Mouse (Mus musculus) bone marrow, adult 2 months (tissue): Measurements from ENCODE around the gene Hcfc1. TPM values are rescaled to one million over a fixed set of nuclear protein-coding genes. Genes with fewer than 3 reads are reported as not detected.

Source experiments
- H3K27ac ChIP-seq: fragments of 200-500 bp; 2 replicates; pipeline ENCODE4 v1.5.1; 2012; ENCODE audit warnings: low read depth, mild to moderate bottlenecking, control low read depth, inconsistent platforms, low read length; ENCODE audit not compliant: control insufficient read depth, poor library complexity, insufficient read depth
- H3K4me1 ChIP-seq: fragments of 200-500 bp; 2 replicates; pipeline ENCODE4 v1.6.1; 2011; ENCODE audit warnings: low read length; ENCODE audit not compliant: control insufficient read depth, insufficient read depth
- H3K4me3 ChIP-seq: fragments of 200-500 bp; replicated peaks from 2 replicates; pipeline ENCODE3; 2011; ENCODE audit warnings: mild to moderate bottlenecking, low read depth, low read length, control low read depth; ENCODE audit not compliant: control insufficient read depth
- CTCF ChIP-seq: fragments of 200-500 bp; IDR thresholded peaks from 2 replicates; pipeline ENCODE4 v1.5.1; 2011; ENCODE audit warnings: low read length, control low read depth; ENCODE audit not compliant: control insufficient read depth, insufficient read depth
- POLR2A ChIP-seq: fragments of 200-500 bp; IDR thresholded peaks from 2 replicates; pipeline ENCODE4 v1.6.1; 2011; ENCODE audit warnings: low read depth, mild to moderate bottlenecking, control low read depth, low read length, borderline replicate concordance; ENCODE audit not compliant: control insufficient read depth
- WGBS: fragments of 180-500 bp; shearing (Covaris S2); methylation state at CpG from one replicate; pipeline ENCODE4 v1.1.7; 2018; 5-methylcytosine and 5-hydroxymethylcytosine counted together
- polyA plus RNA-seq: library from polyadenylated mRNA; stranded (reverse); fragments of >200 nt; gene quantifications from 2 replicates; pipeline ENCODE4 v1.2.4, GENCODE M21; 2011; ENCODE audit warnings: low replicate concordance; ENCODE audit not compliant: missing spikeins, insufficient read depth, insufficient read length

The Hcfc1 gene
- polyA plus RNA-seq, 1 experiment, result 58.8 TPM

GRCm38 (mm10) chrX:73911156-73911555 is 55.0 kb downstream of the Hcfc1 start:
- peak overlapping the region; percentile 80 for H3K4me3 ChIP-seq
- no peaks in the 10 kb centered on the region; the same call in 1 of the 2 replicates for H3K4me1 ChIP-seq
- peak; percentile 91; the same call in 1 of the 2 replicates for TF ChIP-seq POLR2A
- TF ChIP-seq CTCF, result no peak
- 11% methylated on average over 21 of the region's 26 CpGs for WGBS
- peak overlapping the region; percentile 97 for H3K27ac ChIP-seq

- Histone ChIP-seq H3K27ac (peak overlapping the region; percentile 97), H3K4me3 (peak overlapping the region; percentile 80), H3K4me1 (no peaks in the 10 kb centered on the region; the same call in 1 of the 2 replicates)
- TF ChIP-seq POLR2A, result no peak
- no peak for TF ChIP-seq CTCF
These were observed 55.7 kb downstream of the Hcfc1 start for GRCm38 (mm10) chrX:73910451-73910850.

DNA sequence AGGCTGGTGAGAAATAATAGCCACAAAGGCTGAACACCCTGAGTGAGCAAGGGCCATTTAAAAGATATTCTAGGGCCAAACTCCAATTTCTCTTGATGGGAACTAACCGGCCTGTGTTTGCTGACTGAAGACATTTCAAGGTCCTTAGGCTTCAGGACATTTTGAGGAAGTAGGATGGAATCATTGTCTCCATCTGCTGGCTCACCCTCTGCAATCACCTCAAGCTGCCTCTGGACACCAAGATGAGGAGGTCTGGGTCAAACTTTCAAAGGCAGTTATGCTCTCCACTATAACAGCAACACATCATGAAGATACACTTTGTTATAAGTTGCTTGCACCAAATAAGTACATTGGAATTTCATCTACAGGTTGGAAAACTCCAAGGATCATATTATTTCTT is 56.1 kb downstream of the Hcfc1 start:
- Histone ChIP-seq H3K4me1 (no peaks in the 10 kb centered on the region; the same call in 1 of the 2 replicates), H3K27ac (peak overlapping the region; percentile 39; the same call in 1 of the 2 replicates), H3K4me3 (peak overlapping the region; percentile 65)
- WGBS, result 35% methylated on average over 1 of the region's 1 CpGs
- TF ChIP-seq CTCF (0 out of 2 replicates have a peak, but pooled peaks have one; percentile 11), POLR2A (no peak)

DNA sequence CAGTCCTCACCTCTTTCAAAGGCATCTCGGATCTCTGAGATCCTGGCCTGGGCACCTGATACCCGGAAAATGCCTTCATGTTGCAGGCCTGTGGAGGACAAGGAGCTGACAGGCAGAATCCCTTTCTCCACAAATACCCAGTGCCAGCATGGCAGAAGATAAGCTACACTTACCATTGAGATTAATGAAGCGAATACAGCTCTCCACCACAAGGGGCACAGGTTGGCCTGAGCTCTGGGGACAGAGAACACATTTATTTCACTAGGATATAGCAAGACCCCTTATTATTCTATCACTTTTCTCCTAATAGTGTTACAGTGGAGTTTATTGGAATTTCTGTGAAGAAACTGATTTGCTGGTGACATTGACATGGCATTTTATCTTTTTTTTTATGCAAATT is 68.2 kb downstream of the Hcfc1 start:
- 71% methylated on average over 3 of the region's 3 CpGs for WGBS
- H3K4me3 ChIP-seq, result no peak overlapping the region
- peak; percentile 19; the same call in 1 of the 2 replicates for TF ChIP-seq CTCF
- no peak for TF ChIP-seq POLR2A
- no peak overlapping the region for H3K27ac ChIP-seq
- no peaks in the 10 kb centered on the region for H3K4me1 ChIP-seq

- no peaks in the 10 kb centered on the region for H3K4me1 ChIP-seq
- 22% methylated on average over 2 of the region's 2 CpGs for WGBS
- TF ChIP-seq POLR2A (no peak), CTCF (peak; percentile 36; the same call in 1 of the 2 replicates)
- H3K27ac ChIP-seq, result no peak within 1 kb of the TSS
- no peak within 1 kb of the TSS for H3K4me3 ChIP-seq
These were observed 70.4 kb downstream of the Hcfc1 start, which contains the start of gene L1cam for GRCm38 (mm10) chrX:73895719-73896118. Gene L1cam, minus strand, starts transcription at chrX:73896105.

- WGBS, result 84% methylated on average over 14 of the region's 14 CpGs
- Histone ChIP-seq H3K27ac (no peak overlapping the region), H3K4me3 (no peak overlapping the region), H3K4me1 (no peaks in the 10 kb centered on the region)
- TF ChIP-seq CTCF (no peak), POLR2A (no peak)
These were observed 73.3 kb downstream of the Hcfc1 start for GRCm38 (mm10) chrX:73892833-73893232.

Other genes with a start within 250 kb of the Hcfc1 start
- gene Abcd1, start 249.8 kb downstream of the Hcfc1 start, polyA plus RNA-seq, result 12.6 and 17.6 TPM in 2 replicates
- gene Plxnb3, start 209.3 kb downstream of the Hcfc1 start, polyA plus RNA-seq, result 0.32 TPM in 1 of 2 replicates, not detected in the other
- 26.5 and 49.6 TPM in 2 replicates for gene Srpk3, start 192.0 kb downstream of the Hcfc1 start, polyA plus RNA-seq
- 56.6 and 111 TPM in 2 replicates for gene Idh3g, start 179.5 kb downstream of the Hcfc1 start, polyA plus RNA-seq
- gene Ssr4, start 179.3 kb downstream of the Hcfc1 start, polyA plus RNA-seq, result 47.8 and 107 TPM in 2 replicates
- 2.2 and 4.7 TPM in 2 replicates for gene Pdzd4, start 141.4 kb downstream of the Hcfc1 start, polyA plus RNA-seq
- not detected in 2 replicates for gene Avpr2, start 74.3 kb downstream of the Hcfc1 start, polyA plus RNA-seq
- gene L1cam, start 70.3 kb downstream of the Hcfc1 start, polyA plus RNA-seq, result 3.6 and 12.7 TPM in 2 replicates
- gene Arhgap4, start 44.5 kb downstream of the Hcfc1 start, polyA plus RNA-seq, result 53.5 and 163 TPM in 2 replicates
- 60.9 and 77.0 TPM in 2 replicates for gene Naa10, start 44.4 kb downstream of the Hcfc1 start, polyA plus RNA-seq
- gene Renbp, start 35.5 kb downstream of the Hcfc1 start, polyA plus RNA-seq, result 30.7 and 48.6 TPM in 2 replicates
- 41.4 and 97.5 TPM in 2 replicates for gene Irak1, start 57.6 kb upstream of the Hcfc1 start, polyA plus RNA-seq
- gene Opn1mw, start 161.1 kb upstream of the Hcfc1 start, polyA plus RNA-seq, result not detected in 2 replicates
- gene Mecp2, start 169.0 kb upstream of the Hcfc1 start, polyA plus RNA-seq, result 13.2 and 15.1 TPM in 2 replicates
- not detected in 2 replicates for gene Tex28, start 201.5 kb upstream of the Hcfc1 start, polyA plus RNA-seq
- not detected in 2 replicates for gene Tktl1, start 210.9 kb upstream of the Hcfc1 start, polyA plus RNA-seq